Mouse (Mus musculus) gastrocnemius, adult 18-20 months (tissue): ENCODE results near the gene Taf1b. TPM values are rescaled to one million over a fixed set of nuclear protein-coding genes. Genes with fewer than 3 reads are reported as not detected.
A peak's percentile ranks its signal among the peaks of the same experiment; 100 is the strongest.

Experiments used
- DNase-seq: peaks from one replicate; pipeline ENCODE4 v3.0.0; 2021; ENCODE audit warnings: low spot score
- total RNA-seq, 2 experiments: library from RNA; stranded (reverse); gene quantifications; 2 replicates each; pipeline ENCODE4 v1.2.3; 2021

Gene Taf1b
- total RNA-seq, 2 experiments from 2014 or later = 5.8 to 7.2 TPM

DNA sequence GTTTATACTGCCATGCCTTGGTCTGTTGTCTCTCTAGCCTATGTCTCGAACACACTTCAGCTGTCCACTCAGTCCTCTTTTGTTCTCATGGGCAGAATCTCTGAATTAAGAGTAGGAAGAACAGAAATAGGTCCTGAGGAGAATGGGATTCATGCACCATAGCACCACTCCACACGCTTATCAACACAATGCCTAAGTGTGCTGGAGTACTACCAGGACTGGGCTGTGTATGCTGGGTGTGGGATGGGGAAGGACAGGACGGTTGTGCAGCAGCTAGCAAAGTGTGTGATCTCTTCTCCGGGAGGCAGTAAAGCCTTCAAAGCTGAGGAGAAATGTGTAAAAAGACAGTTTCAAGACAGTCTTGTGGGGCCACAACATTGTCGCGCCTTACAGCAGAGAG, 50.7 kb downstream of the Taf1b start:
- DNase-seq = no peak

GRCm38 (mm10) chr12:24552531-24552930, 54.4 kb downstream of the Taf1b start:
- DNase-seq = no peak

GRCm38 (mm10) chr12:24555976-24556375, 57.8 kb downstream of the Taf1b start:
- no peak for DNase-seq

DNA sequence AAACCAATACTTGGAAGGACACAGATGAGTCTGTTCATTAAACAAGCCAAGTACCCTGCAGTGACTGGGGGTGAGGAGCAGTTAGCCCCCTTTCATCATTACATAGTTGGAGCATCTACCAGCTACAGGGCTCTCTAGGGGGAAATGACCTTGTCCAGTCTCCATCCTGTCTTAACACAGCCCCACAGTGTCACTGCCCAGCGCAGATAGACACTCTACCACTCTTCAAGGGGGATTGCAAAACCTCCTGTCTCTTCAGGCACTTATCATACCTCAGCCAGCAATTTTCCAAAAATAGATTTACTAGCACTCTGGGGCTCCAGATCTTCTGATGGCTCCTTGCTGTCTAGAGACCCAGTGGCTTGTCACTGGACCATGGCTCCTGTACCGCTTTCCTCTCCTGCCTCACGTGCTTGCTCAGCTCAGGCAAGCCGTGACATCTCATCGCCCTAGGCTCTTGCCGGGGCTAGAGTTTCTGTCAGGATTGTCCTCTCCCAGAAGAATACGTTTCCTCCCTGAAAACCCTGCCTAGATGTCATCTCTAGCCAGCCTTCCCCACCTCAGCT, 65.3 kb downstream of the Taf1b start:
- DNase-seq = no peak

- no peak for DNase-seq
Measured at GRCm38 (mm10) chr12:24565311-24565710, 67.2 kb downstream of the Taf1b start.

DNA sequence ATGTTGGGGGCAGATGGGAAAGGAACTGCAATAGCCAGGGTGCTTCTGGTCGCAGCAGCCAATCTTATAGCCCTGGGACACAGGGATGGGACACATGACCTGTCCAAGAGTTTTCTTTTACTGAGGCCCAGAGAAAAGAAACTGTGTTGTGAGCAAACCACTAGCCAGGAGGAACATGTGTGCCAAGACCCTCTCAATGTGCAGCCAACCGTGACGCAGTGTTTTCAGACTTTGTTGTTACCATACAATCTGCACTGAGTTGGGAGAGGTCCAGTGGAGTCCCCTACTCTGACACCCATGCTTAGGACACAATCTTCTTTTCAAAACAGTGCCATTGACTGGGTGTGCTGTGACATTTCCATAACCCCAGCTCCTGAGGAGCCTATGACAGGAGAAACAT, 69.4 kb downstream of the Taf1b start:
- no peak for DNase-seq

DNA sequence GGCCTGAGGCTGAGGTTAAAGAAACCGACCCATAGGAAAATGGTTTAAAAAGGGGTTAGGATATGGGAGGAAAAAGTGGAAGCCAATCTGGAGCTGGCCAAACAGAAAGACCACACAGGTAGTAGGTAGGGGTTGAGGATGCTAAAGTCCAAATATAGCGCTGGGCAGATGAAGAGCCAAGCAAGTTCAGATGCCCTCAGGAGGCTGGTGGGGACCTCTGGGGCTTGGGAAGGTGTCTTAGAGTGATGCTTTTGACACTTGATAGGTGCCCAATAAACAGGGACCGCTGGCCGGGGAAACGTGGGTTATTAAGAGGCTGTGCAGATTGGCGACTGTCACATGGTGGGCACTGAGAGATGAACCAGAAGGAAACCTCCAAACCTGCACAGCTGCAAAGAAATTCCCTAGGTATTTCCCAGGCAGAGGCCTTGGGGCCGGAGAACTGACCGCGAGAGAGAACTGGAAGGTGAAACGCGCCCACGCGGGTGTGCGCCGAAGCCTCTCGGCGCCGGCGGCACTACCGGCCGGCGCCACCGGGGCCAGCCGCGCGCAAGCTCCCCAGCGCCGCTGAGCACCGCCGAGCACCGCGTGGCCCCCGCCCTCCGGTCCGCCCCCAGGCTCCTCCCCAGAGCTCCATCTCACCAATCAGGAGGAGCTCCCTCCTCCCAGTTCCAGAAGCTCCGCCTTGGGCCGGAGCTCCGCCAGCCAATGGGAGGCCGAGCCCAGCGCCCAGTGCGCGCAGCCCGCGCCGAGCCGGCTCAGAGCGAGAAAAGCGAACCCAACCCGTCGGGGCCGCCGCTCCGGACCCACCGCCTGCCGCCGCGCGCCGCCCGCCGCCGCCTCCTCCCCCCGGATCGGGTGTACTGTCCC, 73.6 kb downstream of the Taf1b start, which contains the start of gene Grhl1:
TSS of gene Grhl1 (plus strand) at position 761 of the 870 bp plus-strand sequence.
- DNase-seq = peak; percentile 96

DNA sequence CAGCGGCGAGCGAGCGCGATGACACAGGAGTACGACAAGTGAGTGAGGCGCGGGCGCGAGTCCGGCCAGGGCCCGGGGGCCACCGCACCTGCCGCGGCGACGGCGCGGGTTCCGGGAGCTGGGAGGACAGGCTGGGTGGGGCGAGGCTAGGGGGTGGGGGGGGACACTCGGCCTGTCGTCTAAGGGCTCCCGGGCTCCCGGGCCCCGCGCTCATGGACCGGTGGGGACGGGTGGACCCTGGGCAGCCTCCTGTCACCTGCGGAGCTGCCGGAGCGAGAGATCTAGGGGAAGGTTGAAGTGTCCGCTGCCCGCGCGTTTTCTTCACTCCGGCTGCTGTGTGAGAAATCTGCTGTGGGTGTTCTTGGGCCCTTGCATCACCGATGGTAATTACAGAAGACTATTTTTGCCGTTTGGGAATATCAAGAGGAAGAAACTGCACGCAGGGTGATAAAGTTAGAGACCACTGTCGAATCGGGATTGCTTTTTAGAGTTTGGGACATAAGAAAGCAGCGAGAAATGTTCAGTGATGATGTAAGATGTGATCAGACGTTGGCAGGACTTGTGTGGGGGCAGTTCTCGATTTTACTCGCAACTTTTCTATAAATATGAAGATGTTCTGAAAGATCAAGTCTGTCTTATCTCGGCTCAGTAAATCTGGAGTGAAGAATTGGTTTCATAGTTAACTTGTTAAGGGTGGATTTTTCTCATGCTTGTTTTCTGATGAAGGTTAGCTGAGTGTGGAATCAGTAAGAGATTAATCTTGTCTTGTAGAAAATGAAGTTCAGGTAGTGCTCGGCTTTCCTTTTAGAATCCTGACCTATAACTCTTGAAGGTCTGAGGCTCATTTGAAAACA, 74.5 kb downstream of the Taf1b start:
- DNase-seq = no peak

GRCm38 (mm10) chr12:24573275-24573580, 75.1 kb downstream of the Taf1b start:
- DNase-seq = no peak

DNA sequence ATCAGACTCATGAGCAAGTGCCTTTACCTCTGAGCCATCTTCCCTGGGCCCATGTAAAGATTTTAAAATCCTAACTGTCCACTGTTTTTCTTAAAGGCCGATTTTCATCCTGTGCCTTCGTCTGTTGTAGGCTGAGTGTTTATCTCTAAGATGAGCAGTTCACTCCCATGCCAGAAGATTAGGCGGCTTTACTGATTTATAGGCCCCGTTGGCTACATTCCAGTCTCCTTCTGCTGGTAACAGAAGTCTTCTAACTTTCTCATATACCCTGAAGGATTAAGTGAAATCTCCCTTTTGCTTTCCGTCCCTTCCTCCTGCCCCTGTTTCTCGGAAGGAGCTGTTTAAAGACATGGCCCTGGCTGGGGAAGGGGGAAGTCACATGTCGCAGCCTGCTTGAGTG, 76.7 kb downstream of the Taf1b start:
- no peak for DNase-seq

GRCm38 (mm10) chr12:24580452-24580851, 82.3 kb downstream of the Taf1b start:
- no peak for DNase-seq

DNA sequence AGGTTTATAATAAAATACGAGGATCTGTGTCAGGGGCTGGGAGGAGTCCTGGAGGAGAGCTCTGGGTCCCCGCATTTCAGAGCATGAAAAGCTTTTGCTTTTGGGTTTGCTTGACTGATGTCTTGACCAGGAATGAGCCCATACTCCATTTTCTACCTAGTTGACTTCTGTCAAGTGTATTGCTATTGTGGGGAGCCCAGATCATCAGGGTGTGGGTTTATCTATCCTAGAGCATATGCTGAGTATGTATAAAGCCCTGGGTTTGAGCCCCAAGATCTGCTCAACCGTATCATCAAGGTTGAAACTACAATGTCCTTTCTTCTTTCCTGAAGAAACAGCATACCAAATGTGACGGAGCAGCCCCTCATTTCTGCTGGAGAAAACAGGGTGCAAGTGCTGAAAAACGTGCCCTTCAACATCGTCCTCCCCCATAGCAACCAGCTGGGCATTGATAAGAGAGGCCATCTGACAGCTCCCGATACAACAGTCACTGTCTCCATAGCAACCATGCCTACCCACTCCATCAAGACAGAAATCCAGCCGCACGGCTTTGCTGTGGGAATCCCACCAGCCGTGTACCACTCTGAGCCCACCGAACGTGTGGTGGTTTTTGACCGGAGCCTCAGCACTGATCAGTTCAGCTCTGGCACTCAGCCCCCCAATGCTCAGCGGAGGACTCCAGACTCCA, 83.0 kb downstream of the Taf1b start:
- DNase-seq = no peak

DNA sequence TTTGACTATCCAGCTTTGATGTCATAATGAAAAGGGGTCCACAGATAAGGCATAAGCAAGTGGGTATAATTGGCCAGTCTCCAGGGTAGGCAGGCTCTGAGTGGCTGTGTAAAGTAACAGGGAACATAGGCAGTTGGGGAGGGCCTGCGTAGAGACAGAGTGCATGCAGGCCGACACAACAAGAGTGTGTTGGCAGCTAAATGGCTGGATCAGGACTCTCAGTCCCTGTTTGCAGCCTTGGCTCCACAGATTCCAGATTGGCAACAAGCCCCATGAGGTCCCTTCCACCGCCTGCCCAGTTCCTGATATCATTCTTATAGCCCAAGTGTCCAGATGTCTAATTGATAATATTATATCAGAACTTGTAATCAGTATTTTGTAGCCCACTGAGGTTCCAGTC, 85.5 kb downstream of the Taf1b start:
- DNase-seq = no peak

DNA sequence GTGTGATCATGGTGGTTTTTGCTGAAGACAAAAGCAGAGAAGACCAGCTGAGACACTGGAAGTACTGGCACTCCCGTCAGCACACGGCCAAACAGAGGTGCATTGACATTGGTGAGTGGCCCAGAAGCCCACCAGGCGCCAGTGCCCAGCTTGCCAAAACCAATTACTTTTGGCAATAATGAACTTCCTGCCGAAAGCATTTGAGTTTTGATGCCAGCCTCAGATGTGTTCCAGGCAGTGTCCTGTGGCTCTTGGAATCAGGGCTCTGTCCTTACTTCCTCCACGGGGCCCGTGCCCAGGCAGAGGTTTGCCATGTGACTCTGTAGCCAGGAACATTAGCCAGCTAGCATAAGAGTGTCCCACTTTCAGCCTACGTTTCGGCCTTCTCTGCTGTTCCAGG, 86.7 kb downstream of the Taf1b start:
- peak; percentile 33 for DNase-seq

GRCm38 (mm10) chr12:24586193-24586592, 88.0 kb downstream of the Taf1b start:
- DNase-seq = no peak

DNA sequence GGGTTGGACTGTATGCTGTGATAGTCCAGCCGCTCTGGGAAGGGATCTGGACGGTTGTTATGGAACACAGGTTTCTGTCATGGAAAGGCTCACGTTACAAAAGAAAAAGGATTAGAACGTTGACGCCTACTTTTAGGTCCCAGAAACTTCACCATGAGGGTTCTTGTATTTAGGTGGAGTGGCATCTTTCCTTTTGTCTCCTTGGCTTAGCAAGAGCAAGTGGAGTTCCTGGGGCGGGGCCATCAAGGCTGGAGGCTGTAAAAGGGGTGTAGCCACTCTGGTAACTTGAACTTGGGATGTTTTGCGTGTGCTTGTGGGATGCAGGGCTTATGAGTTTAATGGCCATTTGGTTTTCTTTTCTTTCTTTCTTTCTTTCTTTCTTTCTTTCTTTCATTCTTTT, 92.2 kb downstream of the Taf1b start:
- no peak for DNase-seq

GRCm38 (mm10) chr12:24592055-24592454, 93.9 kb downstream of the Taf1b start:
- DNase-seq = no peak

- peak; percentile 72 for DNase-seq
Measured at GRCm38 (mm10) chr12:24592956-24593672, 95.0 kb downstream of the Taf1b start.

DNA sequence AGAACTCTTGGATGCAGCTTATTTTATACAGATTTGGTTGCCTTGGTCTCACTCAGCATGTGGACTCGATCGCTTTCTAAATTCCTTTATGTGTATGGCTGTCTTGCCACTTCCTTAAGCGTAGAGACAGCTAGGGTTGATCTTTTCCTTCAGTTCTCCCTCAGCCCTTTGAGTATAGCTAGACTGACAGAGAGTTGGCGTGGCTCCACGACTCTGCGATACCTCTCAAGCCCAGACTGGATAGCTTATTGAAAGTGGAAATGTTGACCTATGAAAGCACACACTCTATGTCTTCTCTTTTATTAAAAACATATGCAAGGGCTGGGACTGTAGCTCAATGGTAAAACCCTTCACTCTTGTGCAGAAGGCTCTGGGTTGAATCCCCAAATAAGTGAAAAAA, 99.2 kb downstream of the Taf1b start:
- DNase-seq = no peak

DNA sequence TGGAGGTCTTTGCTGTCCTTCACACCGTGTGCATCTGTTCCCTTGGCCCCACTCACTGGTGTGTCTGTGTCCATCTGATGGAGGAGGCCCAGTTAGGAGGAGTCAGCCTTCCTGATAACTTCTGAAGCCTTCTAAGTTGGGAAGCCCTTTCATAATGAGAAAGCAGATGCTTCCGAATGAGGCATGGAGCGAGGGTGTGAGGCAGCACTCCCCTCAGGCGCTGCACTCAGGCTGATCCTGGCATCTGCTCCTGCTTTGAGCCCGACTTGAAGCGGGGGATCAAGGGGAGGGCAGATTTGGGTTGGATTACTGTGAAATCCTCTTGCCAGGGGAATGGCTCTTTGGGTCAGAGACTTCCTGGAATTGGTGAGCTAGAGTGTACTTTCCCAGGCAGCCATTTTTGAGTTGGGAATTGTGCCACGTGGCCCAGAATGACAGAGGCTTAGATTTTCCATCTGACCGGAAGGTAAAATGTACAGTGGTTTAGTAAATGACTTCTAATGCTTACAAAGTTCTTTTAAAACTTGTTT, 101.3 kb downstream of the Taf1b start:
- DNase-seq = no peak

DNA sequence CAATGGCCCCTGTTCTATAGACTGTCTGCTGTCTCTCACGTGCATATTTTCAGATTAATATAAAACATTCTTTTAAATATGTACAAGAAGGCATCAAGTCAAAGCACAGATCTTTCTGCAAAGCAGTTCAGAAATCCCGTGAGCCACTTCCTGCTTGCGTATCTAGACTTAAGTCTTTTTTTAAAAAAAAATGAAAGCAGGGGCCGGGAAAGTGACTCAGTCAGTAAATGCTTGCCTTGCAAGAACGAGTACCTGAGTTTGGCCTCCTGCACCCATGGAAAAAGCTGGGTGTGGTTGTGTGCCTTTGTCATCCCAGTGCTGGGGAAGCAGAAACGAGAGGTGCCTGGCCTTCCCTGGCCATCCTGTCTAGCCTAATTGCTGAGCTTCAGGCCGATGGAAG, 101.9 kb downstream of the Taf1b start:
- DNase-seq = no peak
